Mouse (Mus musculus): Measurements from ENCODE around the gene Gm49320. TPM values are rescaled to one million over a fixed set of nuclear protein-coding genes. Genes with fewer than 3 reads are reported as not detected.

Gm49320 gene
- total RNA-seq (2021), result under 1 TPM in 1 of 2 experiments, not detected in 1; 0.20 TPM
- long read RNA-seq, experiment 1, partial matches to known transcripts, result 1 of 10 reads
- long read RNA-seq, experiment 1, other reads (novel, unspliced or antisense), result 9 of 10 reads
- long read RNA-seq, experiment 2, partial matches to known transcripts, result 1 of 18 reads
- long read RNA-seq, experiment 2, other reads (novel, unspliced or antisense), result 17 of 18 reads

DNA sequence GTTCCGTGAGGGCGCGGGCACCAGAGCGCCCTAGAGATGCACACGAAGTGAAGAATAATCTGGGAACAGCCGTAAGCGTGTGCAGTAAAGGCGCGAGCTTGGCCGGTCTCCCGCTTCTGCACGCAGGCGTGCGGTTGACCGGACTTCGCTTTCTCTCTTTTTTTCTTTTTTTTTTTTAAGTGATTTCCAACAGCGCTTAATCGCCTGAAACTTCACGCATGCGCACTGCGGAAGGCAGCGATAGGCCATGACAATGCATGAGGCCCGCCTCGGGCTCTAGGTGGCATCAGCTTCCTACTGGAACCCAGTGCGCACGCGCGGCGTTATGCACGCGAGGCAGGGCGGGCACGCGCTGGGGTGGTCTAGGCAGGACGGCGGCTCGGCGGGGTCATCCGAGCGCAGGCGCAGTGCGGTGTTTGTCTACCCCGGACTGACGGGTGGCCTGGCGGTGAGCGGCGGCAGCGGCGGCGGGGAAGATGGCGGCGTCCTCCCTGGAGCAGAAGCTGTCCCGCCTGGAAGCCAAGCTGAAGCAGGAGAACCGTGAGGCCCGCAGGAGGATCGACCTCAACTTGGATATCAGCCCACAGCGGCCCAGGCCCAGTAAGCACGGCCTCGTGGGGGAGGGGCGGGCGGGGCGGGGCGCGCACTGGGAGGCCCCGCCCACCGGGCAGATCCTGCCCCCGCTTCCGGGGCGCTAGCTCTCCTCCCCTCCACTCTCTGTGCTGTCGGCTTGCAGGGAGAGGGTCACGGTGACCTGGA lies at the start of gene Gm49320, which contains the start of gene Map2k7:
TSS of gene Gm49320 (plus strand) at position 432 of the 759 bp plus-strand sequence.
TSS of gene Map2k7 (plus strand) at position 307 of the 759 bp plus-strand sequence.
- DNase-seq (ENCODE audit: low spot score in 2 of 2), result peak; percentile 100

DNA sequence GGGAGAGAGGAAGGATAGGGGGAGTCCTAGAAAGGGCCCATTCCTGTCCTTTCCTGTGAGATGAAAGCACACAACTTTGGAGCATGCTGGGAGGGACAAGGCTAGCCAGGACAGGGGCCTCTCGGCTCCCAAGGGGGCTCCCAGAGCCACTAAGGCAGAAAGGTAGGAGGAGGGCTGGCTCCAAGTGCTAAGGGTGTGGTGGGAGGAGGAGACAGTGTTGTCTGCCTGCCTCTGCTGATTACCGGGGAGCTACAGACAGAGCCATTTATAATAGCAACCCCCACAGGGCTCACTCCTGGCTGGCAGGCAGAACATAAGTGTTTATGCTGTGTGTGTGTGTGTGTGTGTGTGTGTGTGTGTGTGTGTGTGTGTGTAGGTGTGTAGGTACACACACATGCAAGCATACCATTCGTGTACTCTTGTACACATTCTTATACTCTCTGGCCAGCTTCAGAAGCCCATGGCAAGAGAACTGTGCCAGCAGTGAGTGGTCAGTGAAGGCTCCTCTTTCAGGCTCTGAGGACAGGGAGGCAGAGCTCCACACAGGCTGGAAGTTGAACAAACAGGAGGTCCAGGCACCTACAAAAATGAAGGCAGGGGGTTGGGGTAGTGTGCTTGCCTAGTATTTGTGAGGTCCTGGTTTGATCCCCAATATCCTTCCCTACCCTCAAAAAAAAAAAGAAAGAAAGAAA lies 49.5 kb upstream of the Gm49320 start:
- DNase-seq (ENCODE audit: low spot score in 2 of 2), result no peak

DNA sequence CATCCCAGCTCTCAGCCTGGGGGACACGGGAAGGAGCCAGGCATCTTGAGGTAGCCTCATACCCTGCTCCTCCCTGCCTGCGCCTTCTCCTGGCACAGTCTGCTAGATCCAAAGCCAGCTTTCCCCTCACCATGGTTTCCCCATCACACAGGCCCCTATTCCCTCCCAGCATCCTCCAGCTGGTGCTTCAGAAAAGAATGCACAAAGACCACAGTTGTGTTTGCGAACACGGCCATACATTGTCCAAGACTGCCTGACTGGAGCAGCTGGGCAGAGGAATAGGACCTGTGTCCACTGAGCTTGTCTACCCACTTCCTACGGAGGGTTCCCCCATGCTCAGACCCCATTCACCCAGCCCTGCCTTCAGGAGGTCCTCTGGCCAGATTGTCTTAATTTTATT lies 46.4 kb upstream of the Gm49320 start:
- DNase-seq (ENCODE audit: low spot score in 2 of 2), result no peak

DNA sequence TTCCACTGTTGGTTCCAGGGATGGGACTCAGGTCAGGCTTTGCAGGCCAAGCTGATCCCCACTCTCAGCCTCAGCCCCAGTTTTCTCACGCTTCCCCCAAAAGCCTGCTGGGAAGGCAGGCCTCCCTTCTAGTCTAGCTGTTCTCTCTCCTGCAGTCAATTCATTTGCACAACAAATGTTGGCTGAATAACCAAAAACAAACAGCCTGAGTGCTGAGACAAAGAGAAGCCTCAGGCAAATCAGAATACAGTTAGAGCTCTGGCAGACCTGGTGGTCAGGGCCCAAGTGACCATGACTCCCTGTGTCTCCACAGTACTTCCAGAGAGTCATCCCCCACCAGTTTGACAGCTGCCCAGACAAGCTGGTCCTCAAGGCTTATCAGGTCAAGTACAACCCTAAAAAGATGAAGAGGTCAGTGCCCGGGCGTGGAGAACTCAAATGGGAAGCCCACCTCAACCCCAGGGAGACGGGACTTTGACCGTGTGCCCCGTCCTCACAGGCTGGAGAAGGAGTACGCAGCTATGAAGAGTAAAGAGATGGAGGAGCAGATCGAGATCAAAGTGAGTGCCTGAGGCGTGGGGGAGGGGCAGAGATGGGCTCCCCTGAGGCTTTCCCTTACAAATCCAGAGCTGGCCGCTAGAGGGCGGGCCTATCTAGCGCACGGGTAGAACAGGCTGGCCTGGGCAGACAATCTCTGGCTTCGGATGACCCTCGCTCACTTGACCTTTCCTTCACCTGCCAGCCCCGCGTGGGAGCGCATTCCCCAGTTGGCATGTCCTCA lies 45.7 kb upstream of the Gm49320 start:
- peak; percentile 75 to 83 for DNase-seq (ENCODE audit: low spot score in 2 of 2)

DNA sequence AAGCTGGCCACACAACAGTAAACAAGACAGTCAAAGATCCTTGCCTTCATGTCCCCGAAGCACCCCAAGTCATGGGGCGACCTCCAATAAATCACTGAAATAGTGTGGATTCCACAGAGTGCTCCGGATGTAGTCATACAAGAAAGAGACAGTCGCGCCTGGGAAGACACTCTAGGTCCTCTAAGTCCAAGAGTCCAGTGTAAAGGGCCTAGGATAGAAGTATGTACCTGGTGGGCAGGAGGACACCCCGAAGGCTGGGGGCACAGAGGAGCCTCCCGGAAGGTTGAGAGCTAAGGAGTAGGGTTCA lies 45.1 kb upstream of the Gm49320 start:
- no peak for DNase-seq (ENCODE audit: low spot score in 2 of 2)

DNA sequence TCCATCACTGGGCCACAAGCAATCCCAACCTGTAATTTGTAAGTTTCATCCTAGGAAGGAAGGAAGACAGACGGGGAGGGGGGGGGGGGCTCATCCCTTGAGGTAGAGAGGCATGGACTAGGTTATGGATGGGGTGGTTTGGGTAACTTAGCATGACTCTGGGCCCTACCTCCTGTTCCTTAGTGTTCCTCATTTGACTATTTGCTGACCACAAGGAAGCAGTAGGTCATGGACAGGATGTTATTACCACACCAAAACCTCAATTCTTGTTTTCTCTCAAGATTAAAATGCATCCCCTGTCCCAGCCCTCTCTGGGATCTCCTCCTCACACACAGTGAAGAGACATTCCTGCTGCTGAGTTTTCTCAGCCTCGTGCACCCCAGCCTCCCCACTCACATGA lies 37.3 kb upstream of the Gm49320 start:
- DNase-seq (ENCODE audit: low spot score in 2 of 2), result no peak

DNA sequence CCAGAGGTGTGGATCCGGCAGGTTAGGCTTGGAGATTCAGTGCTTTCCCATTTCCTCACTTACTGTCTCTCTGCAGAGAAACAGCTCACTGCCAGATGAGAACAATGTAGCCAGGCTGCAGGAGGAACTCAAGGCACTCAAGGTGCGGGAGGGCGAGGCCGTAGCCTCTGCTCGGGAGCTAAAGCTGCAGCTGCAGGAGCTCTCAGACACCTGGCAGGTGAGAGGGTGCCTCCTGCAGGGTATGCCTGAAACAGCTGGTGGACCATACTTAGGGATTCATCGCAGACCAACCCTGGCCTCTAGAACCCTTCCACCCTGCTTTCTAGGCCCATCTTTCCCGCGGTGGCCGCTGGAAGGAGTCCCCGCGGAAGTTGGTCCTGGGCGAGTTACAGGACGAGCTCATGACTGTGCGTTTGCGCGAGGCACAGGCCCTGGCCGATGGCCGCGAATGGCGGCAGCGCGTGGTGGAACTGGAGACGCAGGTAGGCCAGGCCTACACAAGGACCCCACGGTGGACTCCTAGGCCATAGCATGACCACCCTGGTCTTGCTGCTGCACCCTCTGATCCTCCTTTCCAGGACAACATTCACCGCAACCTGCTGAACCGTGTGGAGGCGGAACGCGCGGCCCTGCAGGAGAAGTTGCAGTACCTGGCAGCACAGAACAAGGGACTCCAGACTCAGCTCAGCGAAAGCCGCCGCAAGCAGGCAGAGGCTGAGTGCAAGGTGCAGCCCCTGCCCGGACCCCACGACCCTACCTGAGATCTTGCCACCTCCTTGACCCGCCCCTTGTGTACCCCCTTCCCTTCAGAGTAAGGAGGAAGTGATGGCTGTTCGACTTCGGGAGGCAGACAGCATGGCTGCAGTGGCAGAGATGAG lies 33.2 kb upstream of the Gm49320 start:
- DNase-seq (ENCODE audit: low spot score in 2 of 2), result no peak

DNA sequence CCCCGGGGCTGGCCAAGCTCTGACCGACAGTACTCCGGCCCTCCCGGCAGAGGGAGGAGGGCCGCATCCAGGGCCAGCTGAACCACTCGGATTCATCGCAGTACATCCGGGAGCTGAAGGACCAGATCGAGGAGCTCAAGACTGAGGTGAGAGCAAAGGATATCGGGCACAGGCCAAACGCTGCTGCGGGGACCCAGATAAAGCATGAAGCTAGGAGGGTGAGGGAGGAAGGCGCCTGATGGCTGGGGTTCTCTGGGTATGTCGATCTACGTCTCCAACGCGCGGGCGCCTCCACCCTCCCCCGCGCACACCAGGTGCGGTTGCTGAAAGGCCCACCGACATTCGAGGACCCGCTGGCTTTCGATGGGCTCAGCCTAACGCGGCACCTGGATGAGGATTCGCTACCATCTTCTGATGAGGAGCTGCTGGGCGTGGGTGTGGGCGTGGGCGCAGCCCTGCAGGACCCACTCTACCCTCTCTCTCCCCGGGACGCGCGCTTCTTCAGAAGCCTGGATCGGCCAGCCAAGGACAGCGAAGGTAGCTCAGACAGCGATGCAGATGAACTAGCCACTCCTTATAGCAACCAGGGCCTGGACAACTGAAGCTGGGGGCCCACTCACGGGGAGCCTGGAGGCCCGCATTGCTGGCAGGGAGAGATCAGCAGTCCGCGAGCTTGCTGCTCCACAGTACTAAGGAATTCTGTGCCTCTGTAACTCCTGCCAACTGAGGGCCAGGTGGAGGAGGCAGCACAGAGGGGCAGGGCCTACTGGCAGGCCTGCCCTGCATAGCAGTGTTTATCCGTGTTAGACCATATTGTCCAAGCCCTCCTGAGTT lies 32.3 kb upstream of the Gm49320 start:
- DNase-seq (ENCODE audit: low spot score in 2 of 2), result no peak

DNA sequence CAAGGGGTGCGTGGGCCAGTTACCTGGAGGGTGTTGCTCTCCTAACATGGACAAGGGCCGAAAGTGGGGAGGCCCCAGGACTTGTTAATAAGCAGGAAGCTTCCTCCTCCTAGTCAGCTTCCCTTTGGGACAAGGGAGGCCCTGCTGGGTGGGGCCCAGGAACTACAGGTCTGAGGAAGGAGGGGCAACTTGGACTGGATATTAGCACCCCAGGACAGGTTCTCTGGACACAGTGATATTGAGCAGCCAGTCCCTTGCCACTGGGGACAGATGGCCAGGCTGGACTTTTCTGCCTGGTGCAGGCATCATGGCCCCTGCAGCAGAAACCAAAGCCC lies 31.7 kb upstream of the Gm49320 start:
- no peak for DNase-seq (ENCODE audit: low spot score in 2 of 2)

DNA sequence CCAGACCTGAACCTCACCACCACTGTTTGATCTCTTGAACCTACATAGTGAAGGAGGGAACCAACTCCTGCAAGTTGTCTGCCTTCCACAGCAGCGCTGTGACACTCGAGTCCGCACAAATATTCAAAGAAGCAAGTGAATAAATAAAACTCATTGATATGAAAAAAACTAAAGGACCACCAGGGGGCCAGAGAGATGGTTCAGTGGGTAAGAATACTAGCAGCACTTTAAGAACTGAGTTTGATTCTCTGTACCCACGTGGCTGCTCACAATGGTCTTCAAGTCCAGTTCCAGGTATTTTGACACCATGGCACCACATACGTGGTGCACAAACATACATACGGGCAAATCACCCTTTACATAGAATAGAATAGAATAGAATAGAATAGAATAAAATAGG lies 27.6 kb upstream of the Gm49320 start:
- no peak for DNase-seq (ENCODE audit: low spot score in 2 of 2)

DNA sequence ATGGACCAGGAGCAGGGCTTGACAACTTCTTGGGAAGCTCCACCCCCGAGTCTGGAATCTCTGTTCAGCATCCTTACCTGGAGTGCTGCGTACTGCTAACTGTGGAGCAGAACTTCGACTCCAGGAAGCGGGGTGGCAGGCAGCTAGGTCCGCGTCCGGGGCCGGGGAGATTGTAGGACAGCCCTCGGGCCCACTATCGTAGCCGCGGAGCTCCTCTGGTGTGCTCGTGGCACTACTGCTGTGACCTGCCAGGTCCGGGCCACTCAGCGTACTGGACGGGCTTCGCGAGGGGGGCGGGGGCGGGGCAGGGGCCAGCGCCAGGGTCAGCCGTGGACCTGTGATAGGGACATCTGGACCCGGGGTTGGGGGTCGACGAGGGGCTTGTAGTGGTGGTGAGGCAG lies 25.9 kb upstream of the Gm49320 start:
- no peak for DNase-seq (ENCODE audit: low spot score in 2 of 2)

DNA sequence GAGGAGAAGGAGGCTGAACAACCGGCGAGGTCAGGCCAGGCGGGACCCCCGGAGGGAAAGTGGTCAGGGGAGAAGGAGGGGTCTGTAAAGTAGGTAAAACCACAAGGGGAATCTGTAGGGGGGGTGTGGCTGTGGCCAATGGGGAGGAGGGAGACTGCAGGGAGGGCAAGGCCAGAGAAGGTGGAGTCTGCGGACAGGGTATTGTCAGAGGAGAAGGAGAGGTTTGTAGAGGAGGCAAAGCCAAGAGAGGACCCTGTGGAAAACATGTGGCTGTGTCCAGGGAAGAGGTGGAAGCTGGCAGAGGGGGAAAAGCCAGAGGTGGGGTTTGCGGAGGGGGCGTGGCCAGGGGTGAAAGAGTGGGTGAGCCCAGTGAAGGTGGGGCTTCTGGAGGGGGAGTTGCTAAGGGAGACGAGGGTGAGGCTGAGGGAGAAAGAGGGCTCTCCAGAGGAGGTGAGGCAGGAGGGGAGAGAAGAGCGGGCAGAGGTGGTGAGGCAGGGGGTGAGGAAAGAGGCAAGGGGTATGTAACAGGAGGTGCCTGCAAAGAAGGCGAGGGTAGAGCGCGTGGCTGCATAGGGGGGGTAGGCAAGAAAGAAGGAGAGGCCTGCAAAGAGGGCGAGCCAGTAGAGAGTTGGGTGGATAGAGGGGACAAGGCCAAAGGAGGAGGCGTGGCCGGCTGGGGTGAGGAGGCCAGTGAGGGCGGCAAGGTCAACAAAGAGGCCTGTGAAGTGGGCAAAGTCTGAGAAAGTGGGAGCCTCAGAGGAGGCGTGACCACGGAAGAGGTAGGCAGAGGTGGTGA lies 25.3 kb upstream of the Gm49320 start:
- DNase-seq (ENCODE audit: low spot score in 2 of 2), result no peak

DNA sequence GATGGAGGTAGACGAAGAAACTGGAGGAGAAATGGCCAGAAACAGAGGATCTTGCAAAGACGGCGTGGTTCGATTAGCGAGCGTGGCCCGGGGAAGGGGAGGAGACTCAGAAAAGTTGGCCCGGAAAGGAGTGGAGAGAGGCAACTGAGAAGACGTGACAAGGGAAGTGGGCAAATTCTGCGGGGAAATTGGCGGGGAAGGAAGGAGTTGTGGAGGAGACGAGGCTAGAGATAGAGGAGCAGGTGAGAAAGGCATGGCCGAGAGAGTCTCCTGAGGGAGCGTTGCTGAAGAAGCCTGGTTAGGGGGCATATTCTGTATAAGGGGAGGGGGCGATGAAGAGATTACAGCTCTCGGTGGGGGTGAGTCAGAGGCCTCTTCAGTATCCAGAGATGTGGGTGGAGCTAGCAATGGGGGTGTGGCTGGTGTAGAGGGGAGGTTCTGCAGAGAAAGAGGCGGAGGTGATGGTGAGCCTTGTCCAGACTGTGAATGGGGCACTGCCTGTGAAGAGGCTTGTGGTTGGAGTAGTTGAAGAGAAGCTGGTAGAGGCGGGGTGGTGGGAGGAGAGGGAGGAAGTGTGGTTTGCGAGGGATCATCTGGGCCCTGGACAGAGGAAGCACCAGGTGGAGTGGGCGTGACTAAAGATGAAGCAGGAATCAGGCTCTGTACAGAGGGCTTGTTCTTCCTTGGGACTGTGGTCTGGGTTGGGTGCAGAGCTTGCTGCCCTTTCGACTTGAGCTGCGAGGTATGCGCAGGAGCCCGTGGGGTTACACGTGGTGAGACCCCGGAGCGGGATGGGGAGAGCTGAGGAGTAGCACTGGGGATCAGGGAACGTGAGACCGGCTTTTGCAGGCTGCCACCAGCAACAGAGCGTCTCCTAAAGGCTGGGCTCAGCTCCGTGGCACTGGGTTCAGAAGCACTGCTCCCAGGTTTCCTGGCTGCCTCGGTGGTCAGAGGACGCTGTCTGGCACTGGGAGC lies 24.4 kb upstream of the Gm49320 start:
- peak in 1 of 2 experiments; percentile 30 for DNase-seq (ENCODE audit: low spot score in 2 of 2)

DNA sequence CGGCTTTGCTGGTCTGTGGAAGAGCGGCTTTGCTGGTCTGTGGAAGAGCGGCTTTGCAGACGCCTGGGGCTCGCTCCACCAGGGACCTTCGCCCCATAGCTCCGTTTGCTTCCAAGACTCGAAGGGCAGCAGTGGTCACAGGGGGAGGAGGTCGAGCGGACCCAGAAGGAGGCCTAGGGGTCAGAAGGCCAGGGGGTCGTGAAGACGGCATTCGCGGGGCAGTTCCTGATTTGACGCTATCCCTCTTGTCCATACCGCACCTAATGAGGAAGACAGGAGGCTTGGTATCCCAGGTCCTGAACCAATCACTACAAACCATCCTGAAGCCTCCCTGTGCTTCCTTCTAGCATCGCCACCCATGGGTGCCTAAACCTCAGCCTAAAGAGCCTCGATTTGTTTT lies 22.4 kb upstream of the Gm49320 start:
- no peak for DNase-seq (ENCODE audit: low spot score in 2 of 2)

DNA sequence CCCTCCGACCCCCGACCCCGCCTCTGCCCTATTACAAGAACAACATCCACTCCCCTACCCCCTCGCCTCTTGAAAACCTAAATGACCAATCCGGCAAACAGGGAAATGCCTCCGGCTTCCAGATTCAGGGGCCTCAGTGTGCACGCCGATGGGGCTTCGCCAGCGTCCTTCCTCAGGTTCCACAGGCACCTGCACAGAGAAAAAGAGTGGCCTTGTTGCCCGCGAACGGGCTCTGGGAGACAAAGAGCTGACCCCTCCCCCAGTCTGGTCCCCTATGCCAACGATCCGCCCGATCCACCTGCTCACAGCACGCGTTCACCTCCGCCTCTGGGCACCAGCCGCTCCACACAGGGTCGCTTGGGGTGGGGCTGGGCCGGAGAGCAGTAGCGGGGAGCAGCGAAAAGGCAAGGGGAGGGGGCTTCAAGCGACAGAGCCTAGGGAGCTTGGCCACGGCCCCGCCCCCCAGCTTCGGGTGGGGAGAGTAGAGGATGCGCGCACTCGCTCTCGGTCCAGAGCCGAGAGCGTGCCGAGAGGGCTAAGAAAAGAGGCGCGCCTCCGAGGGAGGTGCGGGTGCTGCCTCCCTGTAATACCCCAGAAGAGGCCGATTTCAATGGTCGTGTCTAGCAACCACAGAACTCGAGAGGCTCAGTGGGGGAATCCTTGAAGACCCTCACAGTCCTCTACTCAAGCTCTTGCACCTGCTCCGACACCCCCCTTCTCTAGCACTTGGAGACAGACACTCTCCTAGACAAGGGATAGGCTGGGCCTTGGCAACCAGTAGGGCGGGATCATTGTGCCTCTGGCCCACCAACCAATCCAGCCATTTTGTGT lies 21.7 kb upstream of the Gm49320 start, which contains the start of gene Prr36:
TSS of gene Prr36 (minus strand) at position 669 of the 831 bp plus-strand sequence.
- DNase-seq (ENCODE audit: low spot score in 2 of 2), result no peak

DNA sequence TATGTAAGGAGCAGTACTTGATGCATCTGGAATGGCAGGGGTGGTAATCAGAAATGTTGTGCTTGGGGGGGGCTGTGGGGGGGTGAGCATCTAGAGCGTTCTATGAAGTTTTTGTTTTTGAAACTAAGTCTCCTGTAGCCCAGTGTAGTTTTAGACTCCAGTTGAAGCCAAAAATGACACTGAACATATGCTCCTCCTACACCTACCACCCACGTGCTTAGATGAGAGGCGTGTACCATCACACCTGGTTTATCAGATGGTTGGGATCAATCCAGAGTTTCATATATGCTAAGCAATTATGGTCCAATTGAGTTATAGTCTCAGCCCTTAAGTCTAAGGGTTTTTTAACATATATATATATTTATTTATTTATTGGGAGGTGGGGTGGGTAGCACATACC lies 19.0 kb upstream of the Gm49320 start:
- DNase-seq (ENCODE audit: low spot score in 2 of 2), result no peak

DNA sequence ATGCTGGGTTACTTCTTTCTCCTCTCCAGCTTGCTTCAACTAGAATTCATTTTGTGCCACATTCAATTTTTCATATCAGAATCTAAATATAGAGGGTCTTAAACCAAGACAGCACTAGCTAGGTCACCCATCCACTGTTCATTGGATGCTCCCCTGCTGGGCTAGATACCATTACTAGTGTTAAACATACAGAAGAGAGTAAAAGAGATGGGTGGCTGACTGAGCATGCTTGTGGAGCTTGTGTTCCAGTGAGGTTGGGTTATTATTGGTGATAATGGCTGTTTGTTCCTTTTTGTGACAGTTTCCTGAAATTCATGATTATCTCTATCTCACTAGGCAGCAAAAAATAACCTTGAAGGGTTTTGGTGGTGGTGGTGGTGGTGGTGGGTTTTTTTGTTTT lies 16.6 kb upstream of the Gm49320 start:
- DNase-seq (ENCODE audit: low spot score in 2 of 2), result no peak
